Mouse (Mus musculus) urinary bladder, adult 2 months (tissue): ENCODE results near the gene Ppil4. TPM values are rescaled to one million over a fixed set of nuclear protein-coding genes. Genes with fewer than 3 reads are reported as not detected.

Experiments used
- DNase-seq: peaks from one replicate; pipeline ENCODE4 v3.0.0; 2022; ENCODE audit warnings: low spot score
- polyA plus RNA-seq: library from polyadenylated mRNA; depleted of rRNA; stranded (reverse); fragments of >200 nt; gene quantifications from 2 replicates; pipeline ENCODE4 v1.2.3, GENCODE M21; 2012

Ppil4 gene
- polyA plus RNA-seq, 1 experiment: 14.8 TPM

DNA sequence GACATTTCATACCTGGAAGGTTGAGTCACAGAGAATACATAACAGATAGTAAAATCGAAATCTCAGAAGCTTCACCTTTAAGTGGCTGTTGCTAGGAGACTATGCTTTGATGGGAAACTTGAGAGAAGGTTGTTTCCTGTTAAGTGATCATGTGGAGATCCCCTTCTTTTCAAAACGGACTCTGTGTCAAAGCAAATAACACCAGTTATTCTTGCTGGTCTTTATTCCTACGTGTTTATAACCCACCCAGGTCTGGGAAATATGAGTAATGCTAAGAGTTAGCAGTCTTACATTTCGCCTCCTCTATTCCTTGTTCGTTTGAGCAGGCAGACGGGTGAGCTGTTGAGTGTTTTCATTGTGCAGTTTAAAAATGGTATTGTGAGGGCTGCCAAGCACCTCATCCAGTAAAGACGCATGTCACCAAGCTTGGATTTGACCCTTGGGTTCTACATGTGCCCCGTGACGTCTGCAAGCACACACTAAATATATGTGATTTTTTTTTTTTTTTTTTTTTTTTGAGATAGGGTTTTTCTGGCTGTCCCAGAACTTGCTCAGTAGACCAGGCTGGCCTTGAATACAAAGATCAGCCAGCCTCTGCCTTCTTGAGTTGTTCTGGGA, 32.1 kb downstream of the Ppil4 start:
- no peak for DNase-seq

DNA sequence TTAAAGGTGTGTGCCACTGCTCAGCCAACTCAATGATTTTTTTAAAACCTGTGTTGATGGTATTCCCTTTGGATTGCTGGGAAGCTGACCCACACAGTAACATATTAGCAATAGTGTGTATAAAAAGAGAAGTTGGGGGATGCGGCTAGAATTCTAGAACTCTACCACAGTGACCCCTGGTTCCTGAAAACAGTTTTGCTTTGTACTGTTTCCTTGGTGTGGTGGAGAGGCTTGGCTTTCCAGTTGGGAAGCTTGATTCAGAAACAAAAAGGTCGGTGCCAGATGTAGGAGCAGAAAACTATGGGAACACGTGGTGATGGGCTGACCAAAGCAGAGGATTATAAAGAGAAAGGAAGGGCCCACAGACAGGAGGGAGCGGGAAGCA, 32.6 kb downstream of the Ppil4 start:
- no peak for DNase-seq

GRCm38 (mm10) chr10:7826106-7826505, 33.4 kb downstream of the Ppil4 start:
- DNase-seq: no peak

DNA sequence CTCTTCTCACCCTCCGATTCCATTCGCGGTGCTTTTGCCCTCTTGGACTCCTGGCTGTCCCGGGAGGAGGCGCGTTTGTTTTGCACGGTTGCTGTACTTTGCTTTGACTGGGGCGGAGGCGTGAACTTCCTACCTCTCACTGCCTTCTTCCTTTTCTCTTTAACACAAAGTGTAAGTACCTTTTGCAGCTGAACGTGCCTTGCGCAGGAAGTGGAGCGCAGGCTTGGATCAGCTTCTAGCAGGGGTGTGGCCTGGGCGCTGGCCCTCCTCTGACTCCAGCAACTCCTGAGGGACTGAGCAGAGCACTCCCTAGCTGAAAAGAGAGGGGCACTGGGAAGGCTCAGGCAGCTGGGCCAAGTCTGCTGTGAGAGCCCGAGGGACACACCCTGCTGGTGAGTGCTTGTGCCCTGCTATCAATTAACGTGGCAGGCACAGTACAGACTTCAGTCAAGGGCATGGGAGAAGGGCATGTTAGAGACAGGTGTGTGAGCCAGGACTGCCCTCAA, 39.5 kb downstream of the Ppil4 start, which contains the start of gene Zc3h12d:
Zc3h12d (plus strand) TSS at position 300 of the 506 bp plus-strand sequence.
- no peak for DNase-seq

GRCm38 (mm10) chr10:7833377-7834165, 40.9 kb downstream of the Ppil4 start:
- DNase-seq: no peak

- DNase-seq: no peak
Observed at GRCm38 (mm10) chr10:7834671-7835225, 42.1 kb downstream of the Ppil4 start.

DNA sequence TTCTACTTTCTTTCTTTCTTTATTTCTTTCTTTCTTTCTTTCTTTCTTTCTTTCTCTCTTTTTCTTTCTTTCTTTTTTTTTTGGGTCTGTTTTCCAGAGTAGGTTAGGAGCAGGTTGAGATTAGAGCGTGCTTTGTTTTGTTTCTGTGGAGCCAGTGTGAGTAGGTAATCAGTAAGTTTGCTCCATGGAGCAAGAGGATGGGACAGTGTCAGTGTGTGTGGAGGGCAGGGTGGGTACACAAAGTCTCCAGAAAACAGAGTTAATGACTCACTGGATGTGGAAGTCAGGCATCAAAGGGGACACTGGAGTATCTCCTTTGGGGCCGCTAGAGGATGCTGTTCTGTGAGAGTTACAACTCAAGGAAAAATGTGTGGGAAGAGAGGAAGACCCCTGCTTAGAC, 44.2 kb downstream of the Ppil4 start:
- no peak for DNase-seq

DNA sequence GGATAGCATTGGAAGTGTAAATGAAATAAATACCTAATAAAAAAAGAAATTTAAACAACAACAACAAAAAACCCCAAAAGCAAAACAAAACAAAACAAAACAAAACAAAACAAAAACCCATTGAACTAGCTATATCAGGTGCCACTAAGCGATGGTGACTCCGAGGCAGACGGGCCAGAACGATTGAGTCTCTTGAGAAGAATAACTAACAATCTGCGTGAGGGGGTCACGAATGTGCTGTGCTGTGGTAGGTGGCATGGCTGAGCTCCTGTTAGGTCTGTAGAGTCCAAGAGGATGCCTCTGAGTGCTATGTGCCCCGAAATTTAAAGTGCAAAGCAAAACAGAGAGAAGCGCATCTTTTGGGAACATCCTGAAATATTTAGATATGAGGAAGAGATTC, 44.8 kb downstream of the Ppil4 start:
- no peak for DNase-seq

DNA sequence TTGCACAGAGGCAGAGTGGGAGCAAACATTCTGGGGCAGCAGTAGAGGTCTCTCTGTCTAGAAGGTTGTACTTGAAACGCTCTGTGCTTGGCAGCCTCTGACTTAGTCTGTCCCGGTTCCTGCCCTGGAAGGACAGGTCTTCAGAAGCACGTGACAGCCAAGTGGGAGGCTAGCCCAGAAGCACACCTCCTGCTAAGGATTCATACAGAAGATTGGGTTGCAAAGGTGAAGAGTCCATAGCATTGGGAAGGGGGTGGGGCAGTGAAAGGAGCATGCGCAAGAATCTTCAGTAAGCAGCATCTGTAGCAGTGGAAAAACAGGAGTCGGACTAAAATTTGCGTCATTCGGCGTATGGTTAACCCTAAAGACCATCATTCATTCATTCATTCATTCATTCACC, 45.3 kb downstream of the Ppil4 start:
- no peak for DNase-seq

DNA sequence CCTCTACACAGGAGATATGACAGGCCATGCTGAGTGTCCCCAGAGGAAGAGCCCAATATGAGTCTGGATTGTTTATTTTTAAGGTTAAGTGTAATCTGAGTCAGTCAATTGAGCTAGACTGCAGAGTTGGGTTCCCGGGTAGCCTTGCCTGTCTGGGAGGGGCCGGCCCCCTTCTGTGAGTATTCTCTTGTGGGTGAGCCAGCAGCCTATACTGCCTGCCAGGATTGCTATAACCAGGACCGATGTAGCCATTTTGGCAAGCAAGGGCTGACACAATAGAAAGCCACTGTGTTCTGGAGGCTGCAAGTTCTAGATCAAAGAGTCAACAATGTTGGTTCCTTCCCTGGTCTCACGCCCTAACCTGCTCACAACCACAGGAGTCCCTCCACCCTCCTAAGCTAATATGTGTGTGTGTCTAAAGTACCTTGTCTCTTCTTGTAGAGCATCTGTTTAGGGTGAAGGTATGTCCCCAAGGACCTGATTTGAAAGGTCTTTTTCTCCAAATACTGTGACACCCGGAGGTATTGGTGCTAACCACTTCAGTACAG, 46.3 kb downstream of the Ppil4 start:
- DNase-seq: no peak

DNA sequence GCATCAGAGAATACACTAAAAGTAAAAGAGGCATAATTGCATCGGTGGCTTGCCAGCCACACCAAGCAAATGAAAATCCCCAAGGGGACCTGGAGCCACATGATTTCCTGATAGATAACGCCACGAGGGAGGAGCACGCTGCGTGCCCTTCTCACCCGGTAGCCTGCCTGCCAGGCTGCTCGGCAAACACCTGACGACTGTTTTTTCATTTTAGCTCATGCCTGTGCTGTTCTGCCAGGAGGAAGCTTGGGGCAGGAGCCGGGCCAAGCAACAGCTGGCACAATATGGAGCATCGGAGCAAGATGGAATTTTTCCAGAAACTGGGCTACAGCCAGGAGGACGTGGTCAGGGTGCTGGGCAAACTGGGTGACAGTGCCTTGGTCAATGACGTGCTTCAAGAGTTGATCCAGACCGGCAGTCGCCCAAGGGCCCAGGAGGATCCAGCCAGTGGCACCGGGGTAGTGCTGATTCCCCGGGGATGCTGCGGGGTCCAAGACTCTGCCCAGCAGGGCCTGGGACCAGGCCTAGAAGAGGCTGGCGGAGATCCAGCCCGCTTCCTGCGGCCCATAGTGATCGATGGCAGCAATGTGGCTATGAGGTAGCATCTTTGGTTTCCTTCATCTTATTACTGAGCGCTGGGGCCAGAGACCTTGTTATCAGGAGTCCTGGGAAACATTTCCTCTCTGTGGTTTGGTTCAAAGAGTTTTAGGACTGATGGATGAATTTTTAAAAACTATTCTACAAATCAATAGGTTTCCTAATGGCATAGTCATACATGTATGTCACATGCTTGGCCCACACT, 47.1 kb downstream of the Ppil4 start:
- no peak for DNase-seq

GRCm38 (mm10) chr10:7840353-7840733, 47.7 kb downstream of the Ppil4 start:
- no peak for DNase-seq

GRCm38 (mm10) chr10:7840785-7841184, 48.1 kb downstream of the Ppil4 start:
- DNase-seq: no peak

GRCm38 (mm10) chr10:7841571-7842080, 48.9 kb downstream of the Ppil4 start:
- peak; percentile 47 for DNase-seq

DNA sequence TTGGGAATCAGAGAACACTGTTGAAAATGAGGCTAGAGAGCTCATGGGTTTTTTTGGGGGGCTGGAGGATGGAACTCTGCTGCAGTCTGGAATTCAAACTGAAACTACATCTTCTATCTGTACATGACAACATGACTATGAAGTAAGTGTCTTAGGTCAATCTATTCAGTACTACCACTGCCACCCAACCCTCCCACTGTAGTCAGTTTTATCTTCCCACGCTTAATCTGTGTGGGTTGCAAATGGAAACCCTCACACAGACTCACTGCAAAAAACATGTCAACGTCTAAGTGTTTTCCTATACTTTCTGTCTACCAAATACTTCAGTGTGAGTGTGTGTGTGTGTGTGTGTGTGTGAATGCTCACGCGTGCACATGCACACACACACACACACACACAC, 50.5 kb downstream of the Ppil4 start:
- DNase-seq: no peak

GRCm38 (mm10) chr10:7844161-7844560, 51.5 kb downstream of the Ppil4 start:
- DNase-seq: no peak

- DNase-seq: no peak
Observed at GRCm38 (mm10) chr10:7845136-7845535, 52.4 kb downstream of the Ppil4 start.

DNA sequence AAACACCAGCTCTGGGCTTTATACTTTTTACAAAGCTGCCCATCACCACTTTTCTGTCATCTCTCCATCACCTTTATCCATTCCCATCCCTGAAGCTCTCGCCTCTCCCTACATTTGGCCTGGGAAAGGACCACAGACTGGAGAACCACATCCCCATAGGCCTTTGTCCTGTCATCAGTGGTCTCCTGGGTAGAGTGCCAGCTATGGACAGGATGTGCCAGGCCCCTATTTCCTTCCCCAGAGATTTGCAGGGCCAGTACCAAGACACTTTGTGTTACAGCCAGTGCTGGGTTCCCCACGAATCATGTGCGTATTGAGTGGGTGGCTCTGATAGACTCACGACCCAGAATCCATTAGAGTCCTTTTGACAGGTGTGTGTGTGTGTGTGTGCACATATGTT, 53.3 kb downstream of the Ppil4 start:
- DNase-seq: no peak

- no peak for DNase-seq
Observed at GRCm38 (mm10) chr10:7847166-7847605, 54.5 kb downstream of the Ppil4 start.

GRCm38 (mm10) chr10:7851891-7852290, 59.2 kb downstream of the Ppil4 start:
- DNase-seq: no peak

DNA sequence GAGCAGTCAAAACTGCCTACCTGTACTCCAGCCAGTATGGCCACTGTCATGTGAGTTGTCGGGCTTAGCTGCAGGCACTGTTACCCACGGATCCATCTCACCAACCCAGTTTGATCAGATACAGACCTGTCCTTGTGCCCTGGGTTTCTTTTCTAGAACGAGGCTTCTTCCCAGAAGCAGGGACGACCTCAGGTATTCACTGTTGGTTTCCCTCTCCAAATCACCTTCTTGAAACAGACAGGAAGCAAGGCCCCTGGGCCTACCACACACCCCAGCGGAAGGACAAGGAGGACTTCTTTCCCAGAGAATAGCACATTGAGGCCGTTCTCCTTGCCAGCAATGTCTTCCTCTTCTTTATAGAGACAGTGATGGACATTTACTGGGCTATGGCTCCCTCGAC, 67.8 kb downstream of the Ppil4 start:
- DNase-seq: no peak
